Mouse (Mus musculus) embryonic facial prominence, embryonic 12.5 days (tissue): Measurements from ENCODE around the gene Tiam1. TPM values are rescaled to one million over a fixed set of nuclear protein-coding genes. Genes with fewer than 3 reads are reported as not detected.

Source experiments
- ATAC-seq: fragments of 200-750 bp; cut with Nextera tagmentation; 2 replicates; pipeline ENCODE4 v1.8.0; 2017; ENCODE audit not compliant: insufficient number of reproducible peaks, insufficient read depth, low FRiP score, low TSS enrichment
- H3K27ac ChIP-seq: fragments of 300-500 bp; sonication (generic); 2 replicates; pipeline ENCODE4 v1.5.1; 2016; ENCODE audit warnings: mild to moderate bottlenecking
- H3K27me3 ChIP-seq: fragments of 300-500 bp; sonication (generic); 2 replicates; pipeline ENCODE4 v1.6.1; 2016; ENCODE audit warnings: mild to moderate bottlenecking, moderate library complexity
- H3K36me3 ChIP-seq: fragments of 300-500 bp; sonication (generic); 2 replicates; pipeline ENCODE4 v1.6.1; 2016; ENCODE audit warnings: mild to moderate bottlenecking
- H3K4me1 ChIP-seq: fragments of 300-500 bp; sonication (generic); 2 replicates; pipeline ENCODE4 v1.6.1; 2016
- H3K4me2 ChIP-seq: fragments of 300-500 bp; sonication (generic); replicated peaks from 2 replicates; pipeline ENCODE4 v1.6.1; 2016; ENCODE audit warnings: mild to moderate bottlenecking, moderate library complexity
- H3K4me3 ChIP-seq: fragments of 300-500 bp; sonication (generic); 2 replicates; pipeline ENCODE4 v1.5.1; 2016; ENCODE audit warnings: mild to moderate bottlenecking
- H3K9ac ChIP-seq: fragments of 300-500 bp; sonication (generic); 2 replicates; pipeline ENCODE4 v1.6.1; 2016; ENCODE audit warnings: mild to moderate bottlenecking, moderate library complexity
- H3K9me3 ChIP-seq: fragments of 300-500 bp; sonication (generic); 2 replicates; pipeline ENCODE4 v1.6.1; 2016; ENCODE audit warnings: mild to moderate bottlenecking, moderate library complexity
- WGBS: fragments of 180-500 bp; shearing (Covaris S2); methylation state at CpG from one replicate; pipeline ENCODE4 v1.1.7; 2016; 5-methylcytosine and 5-hydroxymethylcytosine counted together
- polyA plus RNA-seq: library from polyadenylated mRNA; unstranded; fragments of >200 nt; fragmentation: Nextera tagmentation; extraction: Ambion mirVana; gene quantifications from 2 replicates; pipeline ENCODE4 v1.2.1, GENCODE M21; 2016

Tiam1 gene
- polyA plus RNA-seq, 1 experiment from 2014 or later: 39.1 TPM

- H3K4me3 ChIP-seq: no peak overlapping the region
Observed at GRCm38 (mm10) chr16:89986672-89987362, 156.8 kb downstream of the Tiam1 start.

GRCm38 (mm10) chr16:89985702-89986481, 157.7 kb downstream of the Tiam1 start:
- no peaks in the 10 kb centered on the region for H3K36me3 ChIP-seq
- H3K9ac ChIP-seq: no peak overlapping the region
- no peaks in the 10 kb centered on the region for H3K27me3 ChIP-seq
- H3K4me3 ChIP-seq: no peak overlapping the region
- WGBS: 76% methylated on average over 20 of the region's 20 CpGs
- peaks cover 12% of the 10 kb centered on the region for H3K4me1 ChIP-seq
- no peak overlapping the region for H3K4me2 ChIP-seq
- H3K27ac ChIP-seq: no peak overlapping the region
- ATAC-seq: no peak
- no peaks in the 10 kb centered on the region for H3K9me3 ChIP-seq

More at GRCm38 (mm10) chr16:89986672-89987362, 156.8 kb downstream of the Tiam1 start:
- Histone ChIP-seq H3K36me3 (no peaks in the 10 kb centered on the region), H3K9ac (no peak overlapping the region), H3K4me2 (no peak overlapping the region), H3K9me3 (no peaks in the 10 kb centered on the region), H3K4me1 (peaks cover 17% of the 10 kb centered on the region), H3K27me3 (no peaks in the 10 kb centered on the region), H3K27ac (0 out of 2 replicates have a peak overlapping the region, but pooled peaks have one; percentile 25)
- WGBS: 85% methylated on average over 18 of the region's 18 CpGs
- no peak for ATAC-seq

GRCm38 (mm10) chr16:89980075-89980744, 163.4 kb downstream of the Tiam1 start:
- no peaks in the 10 kb centered on the region; the same call in 1 of the 2 replicates for H3K4me1 ChIP-seq
- H3K4me3 ChIP-seq: no peak overlapping the region
- H3K27me3 ChIP-seq: no peaks in the 10 kb centered on the region
- no peak overlapping the region for H3K27ac ChIP-seq
- H3K36me3 ChIP-seq: no peaks in the 10 kb centered on the region
- 91% methylated on average over 11 of the region's 11 CpGs for WGBS
- ATAC-seq: no peak
- H3K9ac ChIP-seq: no peak overlapping the region
- no peak overlapping the region for H3K4me2 ChIP-seq
- no peaks in the 10 kb centered on the region for H3K9me3 ChIP-seq

- Histone ChIP-seq H3K4me3 (no peak overlapping the region), H3K4me1 (no peaks in the 10 kb centered on the region), H3K36me3 (no peaks in the 10 kb centered on the region), H3K27ac (no peak overlapping the region), H3K4me2 (no peak overlapping the region), H3K9ac (no peak overlapping the region), H3K9me3 (no peaks in the 10 kb centered on the region), H3K27me3 (no peaks in the 10 kb centered on the region)
- ATAC-seq: no peak
- WGBS: 86% methylated on average over 9 of the region's 9 CpGs
Observed at GRCm38 (mm10) chr16:89975441-89975840, 168.1 kb downstream of the Tiam1 start.

DNA sequence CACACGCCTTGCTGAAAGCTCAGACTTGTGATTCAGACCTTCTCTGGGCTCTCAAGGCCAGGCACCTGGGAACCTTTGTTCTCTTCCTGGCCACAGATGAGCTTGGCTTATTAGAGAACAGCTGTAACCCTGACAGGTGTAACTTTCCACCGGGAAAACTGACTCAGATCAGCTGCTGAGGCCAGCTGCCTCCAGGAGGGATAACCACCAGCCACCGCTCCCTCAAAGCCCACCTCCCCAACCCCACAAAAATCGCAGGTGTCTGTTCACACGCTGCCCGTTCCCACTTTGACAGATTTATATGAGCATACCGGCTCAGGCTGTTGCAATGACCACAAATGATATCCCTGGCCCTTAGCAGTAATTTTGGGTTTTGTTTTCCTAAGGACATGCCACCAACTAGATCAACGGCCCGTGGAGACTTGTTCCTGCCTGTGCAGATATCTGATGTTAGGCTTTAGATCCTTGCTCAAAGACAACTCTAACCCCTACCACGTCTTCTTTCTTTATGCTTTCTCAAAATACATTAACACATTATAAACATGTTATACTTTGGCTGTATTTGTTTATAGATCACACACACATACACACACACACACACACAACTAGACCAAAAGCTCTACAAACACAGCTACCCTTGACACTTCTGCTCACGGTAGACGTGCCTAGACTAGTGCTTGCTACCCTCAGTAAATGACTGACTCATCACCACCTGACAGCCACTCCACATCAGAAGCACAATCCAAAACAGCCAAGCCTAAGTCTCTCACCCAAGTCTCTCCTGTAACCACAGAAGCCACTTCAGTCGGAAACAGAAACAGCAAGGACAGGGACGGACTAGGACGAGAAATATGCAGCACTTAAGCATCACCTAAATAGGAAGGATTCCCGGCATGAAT, 169.5 kb downstream of the Tiam1 start:
- Histone ChIP-seq H3K27me3 (no peaks in the 10 kb centered on the region), H3K36me3 (no peaks in the 10 kb centered on the region), H3K4me2 (no peak overlapping the region), H3K9me3 (no peaks in the 10 kb centered on the region), H3K9ac (no peak overlapping the region), H3K4me3 (no peak overlapping the region), H3K27ac (no peak overlapping the region), H3K4me1 (no peaks in the 10 kb centered on the region)
- 84% methylated on average over 16 of the region's 16 CpGs for WGBS
- no peak for ATAC-seq

- no peak overlapping the region for H3K27ac ChIP-seq
- 0 out of 2 replicates have a peak, but pooled peaks cover 5% of the 10 kb centered on the region for H3K4me1 ChIP-seq
- 93% methylated on average over 15 of the region's 15 CpGs for WGBS
- no peaks in the 10 kb centered on the region for H3K27me3 ChIP-seq
- H3K4me3 ChIP-seq: no peak overlapping the region
- no peak overlapping the region for H3K9ac ChIP-seq
- H3K36me3 ChIP-seq: no peaks in the 10 kb centered on the region
- H3K9me3 ChIP-seq: no peaks in the 10 kb centered on the region
- H3K4me2 ChIP-seq: no peak overlapping the region
- no peak for ATAC-seq
Observed at GRCm38 (mm10) chr16:89972854-89973487, 170.6 kb downstream of the Tiam1 start.

GRCm38 (mm10) chr16:89972018-89972417, 171.6 kb downstream of the Tiam1 start:
- Histone ChIP-seq H3K36me3 (no peaks in the 10 kb centered on the region), H3K9me3 (no peaks in the 10 kb centered on the region), H3K4me2 (no peak overlapping the region), H3K27me3 (no peaks in the 10 kb centered on the region), H3K27ac (no peak overlapping the region), H3K4me3 (no peak overlapping the region), H3K9ac (no peak overlapping the region), H3K4me1 (0 out of 2 replicates have a peak, but pooled peaks cover 5% of the 10 kb centered on the region)
- no peak for ATAC-seq
- 95% methylated on average over 6 of the region's 6 CpGs for WGBS

GRCm38 (mm10) chr16:89968058-89968457, 175.5 kb downstream of the Tiam1 start:
- Histone ChIP-seq H3K9me3 (no peaks in the 10 kb centered on the region), H3K36me3 (no peaks in the 10 kb centered on the region), H3K4me2 (no peak overlapping the region), H3K9ac (no peak overlapping the region), H3K27ac (no peak overlapping the region), H3K4me3 (no peak overlapping the region), H3K4me1 (0 out of 2 replicates have a peak, but pooled peaks cover 5% of the 10 kb centered on the region), H3K27me3 (no peaks in the 10 kb centered on the region)
- no peak for ATAC-seq
- WGBS: 85% methylated on average over 6 of the region's 6 CpGs

GRCm38 (mm10) chr16:89962876-89963275, 180.7 kb downstream of the Tiam1 start:
- Histone ChIP-seq H3K36me3 (no peaks in the 10 kb centered on the region), H3K4me2 (no peak overlapping the region), H3K27me3 (no peaks in the 10 kb centered on the region), H3K9me3 (no peaks in the 10 kb centered on the region), H3K9ac (no peak overlapping the region), H3K4me3 (no peak overlapping the region), H3K27ac (no peak overlapping the region), H3K4me1 (peaks cover 14% of the 10 kb centered on the region)
- ATAC-seq: no peak
- 93% methylated on average over 14 of the region's 14 CpGs for WGBS

GRCm38 (mm10) chr16:89960904-89961303, 182.7 kb downstream of the Tiam1 start:
- Histone ChIP-seq H3K27me3 (no peaks in the 10 kb centered on the region), H3K9ac (peak overlapping the region; percentile 55; the same call in 1 of the 2 replicates), H3K9me3 (no peaks in the 10 kb centered on the region), H3K27ac (peak overlapping the region; percentile 79), H3K36me3 (no peaks in the 10 kb centered on the region), H3K4me2 (peak overlapping the region; percentile 78), H3K4me3 (peak overlapping the region; percentile 46), H3K4me1 (peaks cover 17% of the 10 kb centered on the region)
- no peak for ATAC-seq
- 18% methylated on average over 7 of the region's 8 CpGs for whole genome bisulfite sequencing
